In the genomic region with DNA sequence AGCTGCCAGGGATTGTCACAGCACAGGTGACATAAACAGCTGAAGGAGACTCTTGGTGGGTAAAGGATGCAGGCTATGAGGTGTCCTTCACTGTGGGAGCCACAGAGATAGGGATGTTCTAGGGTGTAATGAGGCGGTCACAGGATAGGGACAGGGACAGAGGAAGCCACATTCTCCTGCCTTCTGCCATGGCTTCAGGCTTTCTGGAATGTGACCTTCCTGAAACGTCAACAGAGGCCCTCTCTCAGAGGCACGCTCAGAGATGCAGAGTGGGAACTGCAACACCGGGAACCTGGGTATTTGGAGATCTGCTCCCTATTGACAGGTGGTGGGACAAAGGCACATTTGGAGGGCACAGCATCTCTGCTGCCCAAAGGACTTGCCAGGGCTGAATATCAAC, we compare ENCODE assay signal across 27 mouse cellular contexts. TPM values are rescaled to one million over a fixed set of nuclear protein-coding genes. Genes with fewer than 3 reads are reported as not detected.
A peak's percentile ranks its signal among the peaks of the same experiment; 100 is the strongest.
DNase-seq lines count a peak whose midpoint lies in the region; ATAC-seq and TF ChIP-seq lines count a peak whose summit lies in the region.
"Had no signal": no experiment of that assay in that cellular context is flagged by ENCODE, and none has a peak within 500 bp of the region (broad histone marks: within the 10 kb centered on the region; RNA-seq: fewer than 3 reads in every experiment).

No protein-coding gene starts in this region.

- H3K4me3 ChIP-seq in cerebellum, adult 2 months (replicated peaks; ENCODE audit: insufficient read depth, low read depth, low read length) = no peak overlapping the region
- H3K4me3 ChIP-seq in forebrain, embryonic 14.5 days (ENCODE audit: low read depth, low read length) = no peak overlapping the region
- no peak overlapping the region for H3K4me3 ChIP-seq in forebrain, embryonic 16.5 days (replicated peaks; ENCODE audit: low read length)
- H3K4me3 ChIP-seq in midbrain, embryonic 11.5 days (ENCODE audit: low read depth, low read length) = no peak overlapping the region
- no peak overlapping the region for H3K4me3 ChIP-seq in midbrain, embryonic 10.5 days
- H3K4me3 ChIP-seq in midbrain, embryonic 16.5 days (ENCODE audit: low read depth, low read length) = no peak overlapping the region
- H3K4me3 ChIP-seq: heart, embryonic 12.5 days; limb, embryonic 10.5 days; liver, embryonic 15.5 days; lung, embryonic 15.5 days; stomach, embryonic 15.5 days had no signal

- no peaks in the 10 kb centered on the region for H3K27me3 ChIP-seq in cerebellum, adult 2 months (ENCODE audit: control insufficient read depth, insufficient read depth, low read length)
- H3K27me3 ChIP-seq in forebrain, embryonic 14.5 days (replicated peaks; ENCODE audit: control insufficient read depth, insufficient read depth, low read length) = no peaks in the 10 kb centered on the region
- no peaks in the 10 kb centered on the region for H3K27me3 ChIP-seq in forebrain, embryonic 16.5 days (replicated peaks; ENCODE audit: control insufficient read depth, insufficient read depth, low read length)
- no peaks in the 10 kb centered on the region for H3K27me3 ChIP-seq in midbrain, embryonic 11.5 days (ENCODE audit: control insufficient read depth, insufficient read depth, low read length)
- no peaks in the 10 kb centered on the region for H3K27me3 ChIP-seq in midbrain, embryonic 10.5 days (ENCODE audit: low read depth, poor library complexity, severe bottlenecking)
- H3K27me3 ChIP-seq in midbrain, embryonic 16.5 days (ENCODE audit: control insufficient read depth, insufficient read depth, low read depth, low read length) = no peaks in the 10 kb centered on the region
- H3K27me3 ChIP-seq: heart, embryonic 12.5 days; liver, embryonic 15.5 days; lung, embryonic 15.5 days; stomach, embryonic 15.5 days had no signal

- peaks cover 11% of the 10 kb centered on the region; the same call in 1 of the 2 replicates for H3K36me3 ChIP-seq in forebrain, embryonic 14.5 days (ENCODE audit: control insufficient read depth, insufficient read depth, low read length)
- H3K36me3 ChIP-seq in forebrain, embryonic 16.5 days (ENCODE audit: control insufficient read depth, insufficient read depth) = no peaks in the 10 kb centered on the region
- H3K36me3 ChIP-seq in midbrain, embryonic 11.5 days (ENCODE audit: control insufficient read depth, insufficient read depth, low read length) = no peaks in the 10 kb centered on the region
- peaks cover 25% of the 10 kb centered on the region for H3K36me3 ChIP-seq in midbrain, embryonic 10.5 days
- no peaks in the 10 kb centered on the region for H3K36me3 ChIP-seq in midbrain, embryonic 16.5 days (ENCODE audit: control insufficient read depth, insufficient read depth, low read length)
- H3K36me3 ChIP-seq: limb, embryonic 10.5 days had no signal

- no peak for ATAC-seq in forebrain, embryonic 14.5 days
- no peak for ATAC-seq in forebrain, embryonic 16.5 days
- ATAC-seq in midbrain, embryonic 11.5 days (ENCODE audit: low FRiP score) = no peak
- no peak for ATAC-seq in midbrain, embryonic 16.5 days
- ATAC-seq: activated CD4-positive, CD25-positive, alpha-beta regulatory T cell, adult 4 months; intestine, postnatal 0 days had no signal

- peaks cover 18% of the 10 kb centered on the region for H3K4me1 ChIP-seq in cerebellum, adult 2 months (ENCODE audit: control insufficient read depth, insufficient read depth, low read length)
- 0 out of 2 replicates have a peak, but pooled peaks cover 3% of the 10 kb centered on the region for H3K4me1 ChIP-seq in forebrain, embryonic 14.5 days (ENCODE audit: control insufficient read depth, insufficient read depth, low read length)
- peaks cover 12% of the 10 kb centered on the region for H3K4me1 ChIP-seq in forebrain, embryonic 16.5 days (replicated peaks; ENCODE audit: control insufficient read depth, insufficient read depth, low read length)
- no peaks in the 10 kb centered on the region; the same call in 1 of the 2 replicates for H3K4me1 ChIP-seq in midbrain, embryonic 11.5 days (ENCODE audit: control insufficient read depth, insufficient read depth, low read length)
- peaks cover 6% of the 10 kb centered on the region; the same call in 1 of the 2 replicates for H3K4me1 ChIP-seq in midbrain, embryonic 10.5 days
- H3K4me1 ChIP-seq in midbrain, embryonic 16.5 days (ENCODE audit: control insufficient read depth, insufficient read depth, low read length) = peaks cover 6% of the 10 kb centered on the region; the same call in 1 of the 2 replicates
- H3K4me1 ChIP-seq: liver, embryonic 15.5 days had no signal

- H3K4me2 ChIP-seq in forebrain, embryonic 14.5 days (ENCODE audit: low read length) = no peak overlapping the region
- H3K4me2 ChIP-seq in forebrain, embryonic 16.5 days (ENCODE audit: low read length) = no peak overlapping the region
- no peak overlapping the region for H3K4me2 ChIP-seq in midbrain, embryonic 11.5 days
- no peak overlapping the region for H3K4me2 ChIP-seq in midbrain, embryonic 16.5 days (ENCODE audit: low read length)
- H3K4me2 ChIP-seq: heart, embryonic 12.5 days; liver, embryonic 15.5 days; lung, embryonic 15.5 days; stomach, embryonic 15.5 days had no signal

- no peak for TF ChIP-seq CTCF in cerebellum, adult 2 months (IDR thresholded peaks at IDR 0.05; ENCODE audit: borderline replicate concordance, insufficient read depth, low read depth, low read length)

- no peak for TF ChIP-seq POLR2A in cerebellum, adult 2 months (IDR thresholded peaks at IDR 0.05; ENCODE audit: borderline replicate concordance, insufficient read depth, low read length)

- no peaks in the 10 kb centered on the region for H3K9me3 ChIP-seq in forebrain, embryonic 14.5 days (replicated peaks; ENCODE audit: control insufficient read depth, low read length)
- no peaks in the 10 kb centered on the region for H3K9me3 ChIP-seq in forebrain, embryonic 16.5 days (ENCODE audit: control insufficient read depth, low read length)
- no peaks in the 10 kb centered on the region for H3K9me3 ChIP-seq in midbrain, embryonic 11.5 days (ENCODE audit: control insufficient read depth, low read length)
- no peaks in the 10 kb centered on the region for H3K9me3 ChIP-seq in midbrain, embryonic 10.5 days (replicated peaks)
- no peaks in the 10 kb centered on the region for H3K9me3 ChIP-seq in midbrain, embryonic 16.5 days (replicated peaks; ENCODE audit: control insufficient read depth, low read length, poor library complexity, severe bottlenecking)
- H3K9me3 ChIP-seq: heart, embryonic 12.5 days; limb, embryonic 10.5 days; liver, embryonic 15.5 days; lung, embryonic 15.5 days; stomach, embryonic 15.5 days had no signal

- 37% methylated on average over 4 of the region's 4 CpGs for WGBS in cerebellum, adult 2 months
- 82% methylated on average over 4 of the region's 4 CpGs for WGBS in forebrain, embryonic 14.5 days
- WGBS in forebrain, embryonic 16.5 days = 73% methylated on average over 4 of the region's 4 CpGs
- WGBS in midbrain, embryonic 11.5 days = 68% methylated on average over 4 of the region's 4 CpGs
- 62% methylated on average over 4 of the region's 4 CpGs for WGBS in midbrain, embryonic 10.5 days
- 67% methylated on average over 4 of the region's 4 CpGs for WGBS in midbrain, embryonic 16.5 days

- DNase-seq in cerebellum, adult 2 months = peak in 1 of 2 experiments; percentile 32
- DNase-seq in cerebellum, postnatal 4 days (ENCODE audit: low spot score in 2 of 2) = no peak
- no peak for DNase-seq in forebrain, embryonic 14.5 days (ENCODE audit: low spot score)
- peak; percentile 68 for DNase-seq in midbrain, embryonic 11.5 days (ENCODE audit: low spot score, missing footprints)
- no peak for DNase-seq in midbrain, embryonic 10.5 days (ENCODE audit: low spot score)
- DNase-seq in urinary bladder, adult 18-20 months (ENCODE audit: low spot score in 2 of 2) = no peak
- DNase-seq: adrenal gland, postnatal 10 days; gastrocnemius, postnatal 10 days; heart, adult 18-20 months; heart, postnatal 10 days; kidney, postnatal 4 days; liver; lung, postnatal 4 days; right cerebral cortex, adult 18-20 months; thymus, postnatal 25 days had no signal

- no peak overlapping the region for H3K9ac ChIP-seq in forebrain, embryonic 14.5 days (ENCODE audit: low read length)
- H3K9ac ChIP-seq in forebrain, embryonic 16.5 days (replicated peaks; ENCODE audit: low read depth, low read length) = no peak overlapping the region
- no peak overlapping the region for H3K9ac ChIP-seq in midbrain, embryonic 11.5 days (ENCODE audit: low read length)
- 0 out of 2 replicates have a peak overlapping the region, but pooled peaks have one; percentile 3 for H3K9ac ChIP-seq in midbrain, embryonic 16.5 days (ENCODE audit: low read depth, low read length)
- H3K9ac ChIP-seq: heart, embryonic 12.5 days; liver, embryonic 15.5 days; lung, embryonic 15.5 days; stomach, embryonic 15.5 days had no signal

- peak overlapping the region; percentile 26; the same call in 1 of the 2 replicates for H3K27ac ChIP-seq in cerebellum, adult 2 months (ENCODE audit: insufficient read depth, low read length)
- 0 out of 2 replicates have a peak overlapping the region, but pooled peaks have one; percentile 21 for H3K27ac ChIP-seq in forebrain, embryonic 14.5 days (ENCODE audit: low read depth, low read length)
- no peak overlapping the region; the same call in 1 of the 2 replicates for H3K27ac ChIP-seq in forebrain, embryonic 16.5 days (ENCODE audit: low read length)
- no peak overlapping the region for H3K27ac ChIP-seq in midbrain, embryonic 11.5 days (ENCODE audit: low read depth, low read length)
- H3K27ac ChIP-seq in midbrain, embryonic 10.5 days (replicated peaks) = no peak overlapping the region; the same call in 1 of the 2 replicates
- H3K27ac ChIP-seq in midbrain, embryonic 16.5 days (ENCODE audit: low read length) = peak overlapping the region; percentile 38; the same call in 1 of the 2 replicates
- H3K27ac ChIP-seq: limb, embryonic 10.5 days; liver, embryonic 15.5 days; lung, embryonic 15.5 days; stomach, embryonic 15.5 days had no signal

RNA-seq across cellular contexts. Expression of gene Crybb3, which starts 5.6 kb away (rescaled TPM):
- polyA plus RNA-seq in cerebellum, adult 2 months (2012; rRNA removed) = 1.7 and 3.2 TPM in 2 replicates
- 0.48 and 0.70 TPM in 2 replicates for polyA plus RNA-seq in forebrain, embryonic 14.5 days (2014; fragmentation: Nextera tagmentation; extraction: Ambion mirVana)
- polyA plus RNA-seq in forebrain, embryonic 16.5 days (2015; fragmentation: Nextera tagmentation; extraction: Ambion mirVana) = 0.56 and 0.94 TPM in 2 replicates
- 0.18 TPM in 1 of 2 replicates, not detected in the other for polyA plus RNA-seq in midbrain, embryonic 11.5 days (2014; fragmentation: Nextera tagmentation; extraction: Ambion mirVana)
- polyA plus RNA-seq in midbrain, embryonic 10.5 days (2016; fragmentation: Nextera tagmentation; extraction: Ambion mirVana) = 0.40 and 2.0 TPM in 2 replicates
- 0.60 and 2.3 TPM in 2 replicates for polyA plus RNA-seq in midbrain, embryonic 16.5 days (2015; fragmentation: Nextera tagmentation; extraction: Ambion mirVana)
- polyA plus RNA-seq: activated CD4-positive, CD25-positive, alpha-beta regulatory T cell, adult 4 months; liver, embryonic 15.5 days had no signal

RNA-seq across cellular contexts. Expression of gene Crybb2, which starts 17.1 kb away (rescaled TPM):
- not detected in 2 replicates for polyA plus RNA-seq in cerebellum, adult 2 months (2012; rRNA removed)
- not detected in 2 replicates for polyA plus RNA-seq in forebrain, embryonic 14.5 days (2014; fragmentation: Nextera tagmentation; extraction: Ambion mirVana)
- polyA plus RNA-seq in forebrain, embryonic 16.5 days (2015; fragmentation: Nextera tagmentation; extraction: Ambion mirVana) = not detected in 2 replicates
- not detected in 2 replicates for polyA plus RNA-seq in midbrain, embryonic 11.5 days (2014; fragmentation: Nextera tagmentation; extraction: Ambion mirVana)
- polyA plus RNA-seq in midbrain, embryonic 10.5 days (2016; fragmentation: Nextera tagmentation; extraction: Ambion mirVana) = not detected in 2 replicates
- not detected in 2 replicates for polyA plus RNA-seq in midbrain, embryonic 16.5 days (2015; fragmentation: Nextera tagmentation; extraction: Ambion mirVana)
- polyA plus RNA-seq: activated CD4-positive, CD25-positive, alpha-beta regulatory T cell, adult 4 months; embryonic facial prominence, embryonic 14.5 days; heart, embryonic 12.5 days; intestine, postnatal 0 days; kidney, embryonic 16.5 days; limb, embryonic 10.5 days; liver, embryonic 15.5 days; lung, embryonic 15.5 days; neural tube, embryonic 14.5 days; stomach, embryonic 15.5 days had no signal

Comparison
In these comparisons a context has a peak if more than half of its experiments do, and no peak if none do; other contexts are left out.
1. H3K27ac ChIP-seq: peak in cerebellum, adult 2 months (single experiment), forebrain, embryonic 14.5 days (single experiment) and midbrain, embryonic 16.5 days (single experiment); none in forebrain, embryonic 16.5 days (single experiment), midbrain, embryonic 11.5 days (single experiment) and midbrain, embryonic 10.5 days (single experiment).